Mouse (Mus musculus): Measurements from ENCODE around the gene Gamt.

The Gamt gene

DNA sequence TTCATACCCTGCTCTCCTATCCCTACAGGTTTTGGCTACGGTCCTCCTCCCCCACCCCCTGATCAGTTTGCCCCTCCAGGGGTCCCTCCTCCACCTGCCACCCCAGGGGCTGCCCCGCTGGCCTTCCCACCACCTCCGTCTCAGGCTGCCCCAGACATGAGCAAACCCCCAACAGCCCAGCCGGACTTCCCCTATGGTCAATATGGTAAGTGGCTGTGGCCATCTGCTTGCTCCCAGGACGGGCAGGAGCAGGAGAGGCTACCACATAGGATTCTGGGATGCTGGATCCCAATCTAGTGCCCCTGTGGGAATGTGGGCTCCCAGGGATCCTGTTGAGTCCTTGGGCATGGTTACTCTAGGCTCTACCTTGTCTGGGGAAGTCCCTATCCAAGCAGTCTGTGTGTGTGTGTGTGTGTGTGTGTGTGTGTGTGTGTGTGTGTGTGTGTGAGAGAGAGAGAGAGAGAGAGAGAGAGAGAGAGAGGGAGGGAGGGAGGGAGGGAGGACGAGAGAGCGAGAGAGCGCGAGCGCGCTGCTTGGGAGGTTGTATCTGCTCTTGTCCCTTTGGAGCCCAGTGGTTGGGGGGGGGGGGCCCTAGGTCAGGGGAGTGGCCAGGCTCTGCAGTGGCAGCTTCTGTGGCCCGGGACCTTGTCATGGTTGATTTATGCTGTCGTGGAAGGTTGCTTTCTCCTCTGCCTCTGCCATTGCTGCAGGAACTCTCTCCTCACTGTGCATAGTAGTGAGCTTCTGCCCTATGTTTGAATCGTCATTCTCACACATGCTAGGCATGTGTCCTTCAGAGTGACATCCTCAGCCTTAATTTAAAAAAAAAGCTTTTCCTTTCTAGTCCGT is 24.6 kb upstream of the Gamt start:
- DNase-seq (ENCODE audit: low read depth, low spot score) = no peak

DNA sequence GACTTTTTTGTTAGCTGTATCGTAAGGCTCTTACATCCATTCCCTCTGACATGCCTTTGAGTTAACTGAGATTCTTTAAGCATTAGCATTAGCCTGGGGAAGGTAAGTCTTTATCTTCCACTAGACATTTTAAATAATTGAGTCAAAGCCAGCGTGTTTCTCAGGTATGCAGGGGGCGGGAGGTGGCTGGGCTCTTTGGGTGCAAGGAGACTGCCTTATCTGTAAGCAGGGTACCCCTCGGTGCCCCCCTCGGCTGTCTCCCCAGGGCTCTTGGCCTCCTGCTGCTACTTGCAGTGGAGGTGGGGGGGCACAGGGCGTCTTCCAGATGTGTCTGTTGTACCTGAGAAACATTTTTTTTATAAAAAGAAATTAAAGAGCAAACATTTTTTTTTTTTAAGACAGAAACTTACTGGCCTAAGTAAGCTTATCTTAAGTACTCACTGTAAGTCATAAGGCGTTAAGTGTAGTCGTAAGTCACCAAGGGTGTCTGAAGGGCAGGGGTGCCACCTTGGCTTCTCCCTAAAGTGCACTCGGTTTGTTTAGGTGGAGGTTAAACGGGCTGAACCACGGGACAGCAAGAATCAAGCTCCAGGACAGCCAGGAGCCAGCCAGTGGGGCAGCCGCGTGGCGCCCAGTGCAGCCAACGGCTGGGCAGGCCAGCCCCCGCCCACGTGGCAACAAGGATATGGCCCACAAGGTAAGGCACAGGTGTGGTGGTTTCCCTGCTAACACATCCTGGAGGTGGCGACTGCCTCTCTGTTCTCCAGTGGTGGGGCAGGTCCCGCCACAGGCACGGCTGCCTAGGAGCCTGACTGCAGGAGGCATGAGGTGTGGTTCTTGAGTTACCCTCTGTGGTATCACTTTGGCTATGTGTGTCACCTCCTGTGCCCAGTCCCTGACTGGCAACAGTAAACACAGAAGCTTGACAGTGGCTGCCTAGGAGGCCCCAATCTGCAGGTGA is 21.9 kb upstream of the Gamt start:
- no peak for DNase-seq (ENCODE audit: low read depth, low spot score)

GRCm38 (mm10) chr10:80281921-80282371 is 21.1 kb upstream of the Gamt start:
- DNase-seq (ENCODE audit: low read depth, low spot score) = no peak

DNA sequence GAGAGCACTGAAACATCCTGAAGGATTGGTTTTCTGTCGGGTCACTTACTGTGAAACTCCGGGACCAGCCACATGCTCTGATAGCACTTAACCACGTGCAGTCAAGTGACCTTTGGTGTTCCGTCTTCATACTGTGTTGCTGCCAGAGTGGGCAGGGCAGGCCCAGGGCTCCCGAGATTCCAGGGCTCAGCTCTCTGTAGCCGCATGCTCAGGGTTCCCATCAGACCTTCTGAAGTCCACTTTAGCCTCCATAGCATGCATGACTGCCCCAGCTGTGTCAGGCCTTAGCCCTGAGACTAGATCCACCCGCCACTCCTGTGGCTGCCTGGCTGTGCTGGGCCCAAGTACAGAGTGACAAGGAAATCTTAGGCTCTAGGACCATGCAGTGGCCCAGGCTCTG is 20.5 kb upstream of the Gamt start:
- DNase-seq (ENCODE audit: low read depth, low spot score) = no peak

GRCm38 (mm10) chr10:80279273-80279672 is 18.5 kb upstream of the Gamt start:
- DNase-seq (ENCODE audit: low read depth, low spot score) = no peak

- DNase-seq (ENCODE audit: low read depth, low spot score) = no peak
Measured at GRCm38 (mm10) chr10:80278390-80278789, 17.6 kb upstream of the Gamt start.

- DNase-seq (ENCODE audit: low read depth, low spot score) = no peak
Measured at GRCm38 (mm10) chr10:80276238-80276637, 15.4 kb upstream of the Gamt start.

DNA sequence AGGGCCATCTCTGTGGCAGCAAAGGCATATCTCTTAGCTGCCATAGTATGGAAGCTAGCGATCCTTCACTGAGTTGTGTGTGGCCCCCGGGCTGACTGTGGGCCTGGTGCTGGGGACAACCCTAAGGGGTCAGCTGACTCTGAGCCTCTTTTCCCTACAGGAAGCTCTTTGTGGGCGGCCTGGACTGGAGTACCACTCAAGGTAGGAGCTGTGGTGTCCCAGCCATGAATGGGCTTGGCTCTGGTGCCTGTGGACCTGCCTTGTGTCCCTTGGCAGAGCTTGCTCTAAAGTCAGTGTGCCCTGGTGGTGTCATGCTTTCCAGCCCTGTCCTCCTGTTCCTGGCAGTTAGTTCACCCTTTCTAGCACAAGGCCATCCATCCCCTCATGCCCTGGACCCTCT is 13.0 kb upstream of the Gamt start:
- DNase-seq (ENCODE audit: low read depth, low spot score) = no peak

DNA sequence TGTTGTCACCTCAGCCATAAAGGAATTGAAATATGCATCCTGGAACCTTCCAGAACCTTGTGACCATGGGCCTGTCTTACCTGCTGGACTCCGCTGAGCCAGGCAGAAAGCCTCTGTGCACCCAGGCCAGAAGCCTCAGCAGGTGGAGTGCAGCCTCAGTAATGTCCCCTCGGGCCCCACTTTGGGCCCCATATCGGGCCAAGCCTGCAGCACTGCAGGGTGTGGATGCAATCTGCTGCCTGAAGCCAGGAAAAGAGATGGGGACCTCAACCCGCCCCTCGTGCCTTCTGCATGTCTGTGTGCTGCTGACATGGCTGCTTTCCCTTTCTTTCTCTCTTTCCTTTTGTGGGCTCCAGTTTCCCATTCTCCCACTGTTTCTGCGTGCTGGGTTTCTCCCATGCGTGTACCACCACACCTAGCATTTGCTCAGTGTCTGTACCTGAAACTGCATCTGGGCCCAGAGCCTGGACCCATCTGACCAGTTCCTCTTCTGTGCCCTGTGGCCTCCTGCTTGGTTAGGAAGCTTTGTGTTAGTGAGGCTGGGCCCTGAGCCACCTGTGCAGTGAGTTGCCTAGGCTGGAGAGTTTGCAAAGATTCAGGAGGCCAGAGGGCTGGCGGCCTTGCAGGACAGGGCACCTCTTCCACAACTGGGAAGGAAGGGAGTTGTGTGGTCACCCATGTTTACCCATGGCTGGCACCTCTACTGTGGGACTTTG is 11.2 kb upstream of the Gamt start:
- no peak for DNase-seq (ENCODE audit: low read depth, low spot score)

- no peak for DNase-seq (ENCODE audit: low read depth, low spot score)
Measured at GRCm38 (mm10) chr10:80271186-80271843, 10.5 kb upstream of the Gamt start.

DNA sequence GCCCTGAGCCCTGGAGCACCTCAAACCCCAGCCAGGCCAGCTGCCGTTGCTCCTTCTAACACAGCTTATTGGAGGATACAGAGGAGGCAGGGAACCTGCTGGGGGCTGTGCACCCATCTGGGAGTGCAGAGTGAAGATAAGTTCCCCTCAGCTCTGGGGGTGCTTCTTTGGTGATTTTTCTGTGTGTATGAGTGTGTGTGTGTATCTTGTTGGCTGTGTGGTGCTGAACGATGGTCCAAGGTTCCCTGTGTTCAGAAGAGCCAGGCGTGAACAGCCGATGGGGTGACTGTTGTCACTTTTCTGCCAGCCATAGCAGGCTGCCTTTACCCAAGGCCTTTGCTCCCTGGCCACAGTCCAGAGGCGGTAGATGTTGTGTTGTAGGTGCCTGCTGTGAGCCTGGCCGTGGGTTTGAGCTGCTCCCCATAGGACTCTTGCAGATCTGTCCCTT is 9.9 kb upstream of the Gamt start:
- DNase-seq (ENCODE audit: low read depth, low spot score) = no peak

GRCm38 (mm10) chr10:80270099-80270498 is 9.3 kb upstream of the Gamt start:
- DNase-seq (ENCODE audit: low read depth, low spot score) = no peak

GRCm38 (mm10) chr10:80265149-80265486 is 4.3 kb upstream of the Gamt start:
- DNase-seq (ENCODE audit: low read depth, low spot score) = no peak

DNA sequence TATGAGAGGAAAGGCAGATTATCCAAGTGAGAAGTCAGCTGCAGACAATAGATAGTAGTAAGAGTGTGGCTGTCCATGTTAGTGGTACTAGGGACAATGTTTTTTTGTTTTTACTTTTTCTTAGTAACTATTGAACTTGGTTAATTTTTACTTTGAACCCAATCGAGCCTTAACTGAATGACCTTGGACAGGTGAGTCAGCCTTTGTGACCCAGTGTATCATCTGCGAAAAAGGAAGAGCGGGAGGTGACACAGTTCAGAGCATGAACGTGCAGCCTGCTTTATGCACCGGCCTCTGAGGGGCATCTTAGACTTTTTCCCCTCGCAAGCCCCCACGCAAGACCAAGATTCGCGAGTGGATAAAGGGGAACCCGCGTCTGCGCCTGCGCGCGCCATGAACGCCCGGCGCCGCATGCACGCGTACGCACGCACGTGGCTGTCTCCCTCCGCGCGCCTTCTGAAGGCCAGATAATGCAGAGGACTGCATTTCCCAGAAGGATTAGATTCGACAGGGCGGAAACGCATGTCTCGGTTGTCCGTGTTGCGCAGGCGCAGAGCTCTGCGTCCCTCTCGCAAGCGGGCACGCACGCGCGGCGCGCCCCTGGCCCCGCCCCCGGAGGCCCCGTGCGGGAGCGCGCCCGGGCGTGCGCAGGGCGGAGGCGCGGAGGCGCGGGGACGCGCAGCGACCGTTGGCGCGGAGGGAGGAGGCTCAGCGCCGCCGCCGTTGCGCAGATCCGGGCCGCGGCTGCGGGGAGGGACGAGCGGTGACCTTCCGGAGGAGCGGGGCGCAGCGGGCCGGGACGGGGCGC is 3.7 kb upstream of the Gamt start:
- DNase-seq (ENCODE audit: low read depth, low spot score) = peak; percentile 97

- DNase-seq (ENCODE audit: low read depth, low spot score) = no peak
Measured at GRCm38 (mm10) chr10:80262776-80263365, 2.1 kb upstream of the Gamt start.

- DNase-seq (ENCODE audit: low read depth, low spot score) = no peak
Measured at GRCm38 (mm10) chr10:80262169-80262568, 1.4 kb upstream of the Gamt start.

GRCm38 (mm10) chr10:80261585-80261968 is 765 bp upstream of the Gamt start:
- DNase-seq (ENCODE audit: low read depth, low spot score) = no peak

GRCm38 (mm10) chr10:80259861-80260641 is 761 bp downstream of the Gamt start:
- DNase-seq (ENCODE audit: low read depth, low spot score) = no peak

GRCm38 (mm10) chr10:80259463-80259805 is 1.4 kb downstream of the Gamt start:
- DNase-seq (ENCODE audit: low read depth, low spot score) = no peak
